Mouse (Mus musculus) bone marrow, adult 2 months (tissue): Measurements from ENCODE around the gene Cnn2. TPM values are rescaled to one million over a fixed set of nuclear protein-coding genes. Genes with fewer than 3 reads are reported as not detected.

Experiments used
- H3K27ac ChIP-seq: fragments of 200-500 bp; 2 replicates; pipeline ENCODE4 v1.5.1; 2012; ENCODE audit warnings: low read depth, mild to moderate bottlenecking, control low read depth, inconsistent platforms, low read length; ENCODE audit not compliant: control insufficient read depth, poor library complexity, insufficient read depth
- H3K4me1 ChIP-seq: fragments of 200-500 bp; 2 replicates; pipeline ENCODE4 v1.6.1; 2011; ENCODE audit warnings: low read length; ENCODE audit not compliant: control insufficient read depth, insufficient read depth
- H3K4me3 ChIP-seq: fragments of 200-500 bp; replicated peaks from 2 replicates; pipeline ENCODE3; 2011; ENCODE audit warnings: mild to moderate bottlenecking, low read depth, low read length, control low read depth; ENCODE audit not compliant: control insufficient read depth
- CTCF ChIP-seq: fragments of 200-500 bp; IDR thresholded peaks from 2 replicates; pipeline ENCODE4 v1.5.1; 2011; ENCODE audit warnings: low read length, control low read depth; ENCODE audit not compliant: control insufficient read depth, insufficient read depth
- POLR2A ChIP-seq: fragments of 200-500 bp; IDR thresholded peaks from 2 replicates; pipeline ENCODE4 v1.6.1; 2011; ENCODE audit warnings: low read depth, mild to moderate bottlenecking, control low read depth, low read length, borderline replicate concordance; ENCODE audit not compliant: control insufficient read depth
- whole genome bisulfite sequencing: fragments of 180-500 bp; shearing (Covaris S2); methylation state at CpG from one replicate; pipeline ENCODE4 v1.1.7; 2018; 5-methylcytosine and 5-hydroxymethylcytosine counted together
- polyA plus RNA-seq: library from polyadenylated mRNA; stranded (reverse); fragments of >200 nt; gene quantifications from 2 replicates; pipeline ENCODE4 v1.2.4, GENCODE M21; 2011; ENCODE audit warnings: low replicate concordance; ENCODE audit not compliant: missing spikeins, insufficient read depth, insufficient read length

Gene Cnn2
- polyA plus RNA-seq, 1 experiment = 92.4 TPM

GRCm38 (mm10) chr10:80001945-80002344 is 13.6 kb downstream of the Cnn2 start:
- WGBS = 91% methylated on average over 9 of the region's 9 CpGs

GRCm38 (mm10) chr10:80002829-80003228 is 14.4 kb downstream of the Cnn2 start:
- H3K27ac ChIP-seq = no peak overlapping the region
- WGBS = 91% methylated on average over 21 of the region's 21 CpGs
- H3K4me1 ChIP-seq = no peaks in the 10 kb centered on the region; the same call in 1 of the 2 replicates
- H3K4me3 ChIP-seq = no peak overlapping the region
- no peak for TF ChIP-seq POLR2A
- TF ChIP-seq CTCF = no peak

More at GRCm38 (mm10) chr10:80001945-80002344, 13.6 kb downstream of the Cnn2 start:
- Histone ChIP-seq H3K27ac (no peak overlapping the region), H3K4me1 (no peaks in the 10 kb centered on the region; the same call in 1 of the 2 replicates), H3K4me3 (no peak overlapping the region)
- no peak for TF ChIP-seq CTCF
- no peak for TF ChIP-seq POLR2A

GRCm38 (mm10) chr10:80003374-80004232 is 15.2 kb downstream of the Cnn2 start:
- WGBS = 68% methylated on average over 9 of the region's 9 CpGs
- Histone ChIP-seq H3K4me1 (no peaks in the 10 kb centered on the region), H3K27ac (no peak overlapping the region), H3K4me3 (no peak overlapping the region)
- no peak for TF ChIP-seq POLR2A
- no peak for TF ChIP-seq CTCF

- Histone ChIP-seq H3K4me3 (no peak overlapping the region), H3K27ac (no peak overlapping the region), H3K4me1 (no peaks in the 10 kb centered on the region)
- 77% methylated on average over 8 of the region's 8 CpGs for WGBS
- TF ChIP-seq POLR2A = no peak
- no peak for TF ChIP-seq CTCF
Observed at GRCm38 (mm10) chr10:80004233-80004705, 15.9 kb downstream of the Cnn2 start.

- TF ChIP-seq POLR2A (no peak), CTCF (no peak)
- 95% methylated on average over 6 of the region's 6 CpGs for WGBS
- no peak overlapping the region for H3K4me3 ChIP-seq
- peaks cover 5% of the 10 kb centered on the region; the same call in 1 of the 2 replicates for H3K4me1 ChIP-seq
- H3K27ac ChIP-seq = no peak overlapping the region
Observed at GRCm38 (mm10) chr10:80011740-80012139, 23.4 kb downstream of the Cnn2 start.

- Histone ChIP-seq H3K27ac (no peak overlapping the region; the same call in 1 of the 2 replicates), H3K4me3 (no peak overlapping the region), H3K4me1 (peaks cover 6% of the 10 kb centered on the region; the same call in 1 of the 2 replicates)
- WGBS = 90% methylated on average over 25 of the region's 25 CpGs
- no peak for TF ChIP-seq POLR2A
- TF ChIP-seq CTCF = no peak
Observed at GRCm38 (mm10) chr10:80013609-80014008, 25.2 kb downstream of the Cnn2 start.

GRCm38 (mm10) chr10:80014484-80015290 is 26.3 kb downstream of the Cnn2 start:
- WGBS = 69% methylated on average over 28 of the region's 28 CpGs

More at GRCm38 (mm10) chr10:80014484-80015290, 26.3 kb downstream of the Cnn2 start:
- TF ChIP-seq CTCF (peak; percentile 58), POLR2A (peak; percentile 30; the same call in 1 of the 2 replicates)
- H3K4me3 ChIP-seq = no peak overlapping the region
- peaks cover 7% of the 10 kb centered on the region; the same call in 1 of the 2 replicates for H3K4me1 ChIP-seq
- peak overlapping the region; percentile 43 for H3K27ac ChIP-seq
